Mouse (Mus musculus): ENCODE measurements around the gene Hoxa7. TPM values are rescaled to one million over a fixed set of nuclear protein-coding genes. Genes with fewer than 3 reads are reported as not detected.
A peak's percentile ranks its signal among the peaks of the same experiment; 100 is the strongest.

The Hoxa7 gene
- total and polyA plus RNA-seq, 2 experiments from 2014 or later: 0.07 TPM; not detected in 1

DNA sequence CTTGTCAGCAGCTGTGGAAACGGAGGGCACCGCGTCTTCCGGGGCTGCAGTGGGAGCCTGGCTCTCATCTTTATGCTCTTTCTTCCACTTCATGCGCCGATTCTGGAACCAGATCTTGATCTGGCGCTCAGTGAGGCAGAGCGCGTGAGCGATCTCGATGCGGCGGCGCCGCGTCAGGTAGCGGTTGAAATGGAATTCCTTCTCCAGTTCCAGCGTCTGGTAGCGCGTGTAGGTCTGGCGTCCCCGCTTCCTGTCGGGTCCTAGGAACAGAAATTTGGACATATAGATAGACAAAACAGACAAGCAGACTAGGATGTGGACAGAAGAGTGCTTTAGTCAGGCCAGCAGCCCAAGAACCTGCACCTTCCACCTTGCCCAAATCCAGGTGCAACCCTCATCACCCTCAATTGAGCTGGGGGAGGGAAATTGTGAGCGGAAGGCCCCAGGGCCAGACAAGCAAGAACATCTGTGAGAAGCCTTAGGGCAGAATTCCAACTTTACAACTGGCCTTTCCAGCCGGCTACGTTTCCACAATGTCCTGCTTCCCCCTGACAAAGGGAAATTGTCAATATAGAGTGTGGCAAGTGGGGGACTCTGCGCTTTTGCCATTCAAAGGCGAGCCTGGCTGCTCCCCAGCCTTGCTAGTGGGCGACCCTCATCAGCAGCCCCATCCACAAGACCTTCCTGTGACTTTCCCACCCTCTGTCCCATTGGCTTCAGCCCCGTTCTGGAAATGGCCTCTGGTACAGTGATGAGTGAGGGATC, 5.7 kb downstream of the Hoxa7 start:
- 4% methylated on average over 30 of the region's 30 CpGs for WGBS
- Histone ChIP-seq H3K4me2 (ENCODE audit: low read depth, low read length) (no peak overlapping the region), H3K27me3 (ENCODE audit: control insufficient read depth, insufficient read depth, low read length) (peaks cover 100% of the 10 kb centered on the region), H3K9me3 (replicated peaks; ENCODE audit: control insufficient read depth, low read length) (no peaks in the 10 kb centered on the region), H3K4me3 (ENCODE audit: low read depth, low read length) (0 out of 2 replicates have a peak overlapping the region, but pooled peaks have one; percentile 7), H3K9ac (replicated peaks; ENCODE audit: low read depth, low read length) (no peak overlapping the region), H3K4me1 (ENCODE audit: control insufficient read depth, insufficient read depth) (no peaks in the 10 kb centered on the region), H3K36me3 (replicated peaks; ENCODE audit: control insufficient read depth, insufficient read depth, low read length) (no peaks in the 10 kb centered on the region), H3K27ac (ENCODE audit: low read depth) (no peak overlapping the region)
- DNase-seq (ENCODE audit: low spot score) (no peak), ATAC-seq (ENCODE audit: insufficient read depth, low read depth) (no peak)
- no peak for TF ChIP-seq EP300 (IDR thresholded peaks at IDR 0.05; ENCODE audit: low read depth)
- TF ChIP-seq CTCF (IDR thresholded peaks at IDR 0.05; ENCODE audit: low read depth): no peak

DNA sequence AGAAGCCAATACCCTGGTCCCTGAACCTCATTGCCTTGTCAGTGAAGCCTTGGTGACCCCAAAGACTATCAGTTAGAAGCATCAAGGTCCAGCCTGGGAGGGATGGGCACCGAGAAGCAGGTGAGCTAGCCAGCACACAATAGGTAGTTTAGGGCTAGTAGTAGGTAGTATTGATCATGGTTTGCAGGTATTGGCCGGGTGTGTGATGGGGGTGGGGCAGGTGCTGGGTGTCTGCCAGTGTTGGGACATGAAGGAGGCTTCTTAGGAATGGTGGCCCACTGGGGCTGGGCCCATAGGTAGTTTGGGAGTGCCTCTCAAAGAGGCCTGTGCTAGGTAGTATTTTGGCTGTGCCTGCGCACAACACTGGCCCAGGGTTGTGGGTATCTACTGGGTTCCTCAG, 6.6 kb downstream of the Hoxa7 start:
- TF ChIP-seq EP300 (IDR thresholded peaks at IDR 0.05; ENCODE audit: low read depth): no peak
- no peak for TF ChIP-seq CTCF (IDR thresholded peaks at IDR 0.05; ENCODE audit: low read depth)
- Histone ChIP-seq H3K9ac (replicated peaks; ENCODE audit: low read depth, low read length) (no peak overlapping the region), H3K27ac (ENCODE audit: low read depth) (no peak overlapping the region), H3K4me2 (ENCODE audit: low read depth, low read length) (no peak overlapping the region), H3K4me1 (ENCODE audit: control insufficient read depth, insufficient read depth) (no peaks in the 10 kb centered on the region), H3K27me3 (ENCODE audit: control insufficient read depth, insufficient read depth, low read length) (peaks cover 100% of the 10 kb centered on the region), H3K9me3 (replicated peaks; ENCODE audit: control insufficient read depth, low read length) (no peaks in the 10 kb centered on the region), H3K36me3 (replicated peaks; ENCODE audit: control insufficient read depth, insufficient read depth, low read length) (no peaks in the 10 kb centered on the region), H3K4me3 (ENCODE audit: low read depth, low read length) (no peak overlapping the region)
- no peak for ATAC-seq (ENCODE audit: insufficient read depth, low read depth)
- WGBS: 21% methylated on average over 3 of the region's 3 CpGs
- no peak for DNase-seq (ENCODE audit: low spot score)

- 15% methylated on average over 5 of the region's 5 CpGs for WGBS
- H3K9ac ChIP-seq (replicated peaks; ENCODE audit: low read depth, low read length): no peak overlapping the region
- no peak for TF ChIP-seq CTCF (IDR thresholded peaks at IDR 0.05; ENCODE audit: low read depth)
- no peaks in the 10 kb centered on the region for H3K9me3 ChIP-seq (replicated peaks; ENCODE audit: control insufficient read depth, low read length)
- peaks cover 100% of the 10 kb centered on the region for H3K27me3 ChIP-seq (ENCODE audit: control insufficient read depth, insufficient read depth, low read length)
- no peak overlapping the region for H3K4me3 ChIP-seq (ENCODE audit: low read depth, low read length)
- no peak overlapping the region for H3K27ac ChIP-seq (ENCODE audit: low read depth)
- no peak for ATAC-seq (ENCODE audit: insufficient read depth, low read depth)
- no peaks in the 10 kb centered on the region for H3K36me3 ChIP-seq (replicated peaks; ENCODE audit: control insufficient read depth, insufficient read depth, low read length)
- H3K4me1 ChIP-seq (ENCODE audit: control insufficient read depth, insufficient read depth): no peaks in the 10 kb centered on the region
- no peak overlapping the region for H3K4me2 ChIP-seq (ENCODE audit: low read depth, low read length)
- DNase-seq (ENCODE audit: low spot score): no peak
These were observed 7.4 kb downstream of the Hoxa7 start for GRCm38 (mm10) chr6:52214271-52214670.

- peak within 1 kb of the TSS; percentile 43 for H3K4me2 ChIP-seq (ENCODE audit: low read depth, low read length)
- H3K9me3 ChIP-seq (replicated peaks; ENCODE audit: control insufficient read depth, low read length): no peaks in the 10 kb centered on the region
- ATAC-seq (ENCODE audit: insufficient read depth, low read depth) (no peak), DNase-seq (ENCODE audit: low spot score) (no peak)
- WGBS: 4% methylated on average over 38 of the region's 38 CpGs
- H3K36me3 ChIP-seq (replicated peaks; ENCODE audit: control insufficient read depth, insufficient read depth, low read length): no peaks in the 10 kb centered on the region
- TF ChIP-seq EP300 (IDR thresholded peaks at IDR 0.05; ENCODE audit: low read depth): no peak
- no peak for TF ChIP-seq CTCF (IDR thresholded peaks at IDR 0.05; ENCODE audit: low read depth)
- no peaks in the 10 kb centered on the region for H3K4me1 ChIP-seq (ENCODE audit: control insufficient read depth, insufficient read depth)
- no peak within 1 kb of the TSS for H3K27ac ChIP-seq (ENCODE audit: low read depth)
- no peak within 1 kb of the TSS for H3K9ac ChIP-seq (replicated peaks; ENCODE audit: low read depth, low read length)
- H3K27me3 ChIP-seq (ENCODE audit: control insufficient read depth, insufficient read depth, low read length): peaks cover 100% of the 10 kb centered on the region
- peak within 1 kb of the TSS; percentile 32 for H3K4me3 ChIP-seq (ENCODE audit: low read depth, low read length)
These were observed 8.3 kb downstream of the Hoxa7 start, which contains the start of the genes Hoxa3 and Gm28308 for GRCm38 (mm10) chr6:52213119-52213986. Hoxa3 (minus strand) TSS chr6:52213336. Gm28308 (minus strand) TSS chr6:52213339.

DNA sequence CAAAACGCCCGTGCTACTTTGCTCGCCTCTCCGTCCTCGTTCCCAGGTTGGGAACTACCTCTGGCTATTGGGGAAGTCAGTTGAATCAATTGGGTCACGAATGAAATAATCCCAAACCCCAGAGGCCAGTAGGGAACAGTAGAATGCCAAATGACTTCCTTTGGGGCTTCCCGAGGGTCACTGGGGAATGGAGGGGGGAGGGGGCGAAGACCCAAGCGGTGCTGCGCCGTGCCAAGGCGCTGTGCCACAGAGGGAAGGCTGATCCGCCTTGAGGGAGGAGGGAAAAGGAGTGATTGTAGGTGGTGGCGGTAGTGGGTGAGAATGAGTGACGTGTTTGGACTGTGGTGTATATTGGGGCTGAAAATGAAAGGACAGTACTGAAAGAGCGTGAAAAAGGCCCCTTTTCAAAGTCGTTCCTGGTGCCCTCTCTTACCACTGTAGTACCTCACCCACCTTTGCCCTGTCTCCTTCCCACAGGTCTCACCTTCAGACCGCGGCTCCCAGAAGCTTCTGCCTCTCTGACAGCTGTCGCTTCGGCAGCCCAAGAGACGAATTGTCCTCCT, 9.0 kb downstream of the Hoxa7 start:
- WGBS: 3% methylated on average over 22 of the region's 22 CpGs
- no peak overlapping the region for H3K9ac ChIP-seq (replicated peaks; ENCODE audit: low read depth, low read length)
- no peaks in the 10 kb centered on the region for H3K36me3 ChIP-seq (replicated peaks; ENCODE audit: control insufficient read depth, insufficient read depth, low read length)
- no peaks in the 10 kb centered on the region for H3K4me1 ChIP-seq (ENCODE audit: control insufficient read depth, insufficient read depth)
- TF ChIP-seq EP300 (IDR thresholded peaks at IDR 0.05; ENCODE audit: low read depth) (no peak), CTCF (IDR thresholded peaks at IDR 0.05; ENCODE audit: low read depth) (no peak)
- peak overlapping the region; percentile 32 for H3K4me3 ChIP-seq (ENCODE audit: low read depth, low read length)
- peaks cover 99% of the 10 kb centered on the region for H3K27me3 ChIP-seq (ENCODE audit: control insufficient read depth, insufficient read depth, low read length)
- H3K27ac ChIP-seq (ENCODE audit: low read depth): no peak overlapping the region
- peak overlapping the region; percentile 43 for H3K4me2 ChIP-seq (ENCODE audit: low read depth, low read length)
- no peak for ATAC-seq (ENCODE audit: insufficient read depth, low read depth)
- no peak for DNase-seq (ENCODE audit: low spot score)
- H3K9me3 ChIP-seq (replicated peaks; ENCODE audit: control insufficient read depth, low read length): no peaks in the 10 kb centered on the region
